Mouse (Mus musculus) ES-Bruce4 (cell line): ENCODE data around the gene Sbf2. TPM values are rescaled to one million over a fixed set of nuclear protein-coding genes. Genes with fewer than 3 reads are reported as not detected.

ENCODE experiments used
- H3K27ac ChIP-seq: 2 replicates; pipeline ENCODE4 v1.5.1; 2012; ENCODE audit warnings: low read length, inconsistent platforms; ENCODE audit not compliant: insufficient read depth
- H3K27me3 ChIP-seq: 2 replicates; pipeline ENCODE4 v1.6.1; 2012; ENCODE audit warnings: mild to moderate bottlenecking, low read length, inconsistent platforms; ENCODE audit not compliant: control insufficient read depth, poor library complexity, insufficient read depth, severe bottlenecking
- H3K36me3 ChIP-seq: 2 replicates; pipeline ENCODE4 v1.6.1; 2012; ENCODE audit warnings: inconsistent platforms, mild to moderate bottlenecking, low read length, moderate library complexity; ENCODE audit not compliant: control insufficient read depth, poor library complexity, insufficient read depth, severe bottlenecking
- H3K4me1 ChIP-seq: one replicate; pipeline ENCODE4 v1.8.1; 2011; ENCODE audit warnings: low read length; ENCODE audit not compliant: control insufficient read depth, insufficient read depth
- H3K4me3 ChIP-seq: 2 replicates; pipeline ENCODE4 v1.5.1; 2011; ENCODE audit warnings: low read depth, mild to moderate bottlenecking, low read length
- H3K9ac ChIP-seq: 2 replicates; pipeline ENCODE4 v1.6.1; 2012; ENCODE audit warnings: low read depth, mild to moderate bottlenecking, inconsistent platforms; ENCODE audit not compliant: poor library complexity, severe bottlenecking
- H3K9me3 ChIP-seq: replicated peaks from 2 replicates; pipeline ENCODE4 v1.6.1; 2012; ENCODE audit warnings: mild to moderate bottlenecking, low read length, inconsistent platforms; ENCODE audit not compliant: control insufficient read depth, poor library complexity, insufficient read depth, severe bottlenecking
- CTCF ChIP-seq: IDR thresholded peaks from one replicate; pipeline ENCODE4 v1.8.1; 2011; ENCODE audit warnings: low read depth, low read length
- EP300 ChIP-seq: IDR thresholded peaks from 2 replicates; pipeline ENCODE4 v1.6.1; 2011; ENCODE audit warnings: low read depth, low read length; ENCODE audit not compliant: insufficient read depth
- POLR2A ChIP-seq: IDR thresholded peaks from one replicate; pipeline ENCODE4 v1.8.1; 2011; ENCODE audit warnings: low read length; ENCODE audit not compliant: insufficient read depth
- polyA plus RNA-seq: library from polyadenylated mRNA; stranded (reverse); fragments of >200 nt; gene quantifications from 2 replicates; pipeline ENCODE4 v1.2.4, GENCODE M21; 2011; ENCODE audit warnings: low read depth; ENCODE audit not compliant: missing spikeins, insufficient read depth, insufficient read length

Gene Sbf2
- polyA plus RNA-seq, 1 experiment, result 65.5 TPM

GRCm38 (mm10) chr7:110286838-110287475, 327.8 kb downstream of the Sbf2 start:
- no peak overlapping the region for H3K27ac ChIP-seq
- peak; percentile 94 for TF ChIP-seq CTCF
- no peak for TF ChIP-seq POLR2A
- H3K9me3 ChIP-seq, result no peaks in the 10 kb centered on the region
- no peak overlapping the region for H3K9ac ChIP-seq
- H3K36me3 ChIP-seq, result no peaks in the 10 kb centered on the region
- H3K4me3 ChIP-seq, result no peak overlapping the region
- H3K27me3 ChIP-seq, result no peaks in the 10 kb centered on the region
- no peaks in the 10 kb centered on the region for H3K4me1 ChIP-seq

- Histone ChIP-seq H3K4me1 (no peaks in the 10 kb centered on the region), H3K27me3 (no peaks in the 10 kb centered on the region), H3K4me3 (no peak overlapping the region), H3K27ac (no peak overlapping the region), H3K9me3 (no peaks in the 10 kb centered on the region), H3K9ac (no peak overlapping the region), H3K36me3 (no peaks in the 10 kb centered on the region)
- TF ChIP-seq EP300 (no peak), POLR2A (no peak), CTCF (no peak)
Observed at GRCm38 (mm10) chr7:110286198-110286732, 328.5 kb downstream of the Sbf2 start.

GRCm38 (mm10) chr7:110285849-110286151, 328.9 kb downstream of the Sbf2 start:
- H3K4me1 ChIP-seq, result no peaks in the 10 kb centered on the region
- no peak for TF ChIP-seq POLR2A
- no peak for TF ChIP-seq CTCF
- no peak for TF ChIP-seq EP300
- H3K36me3 ChIP-seq, result peaks cover 3% of the 10 kb centered on the region; the same call in 1 of the 2 replicates
- H3K27me3 ChIP-seq, result no peaks in the 10 kb centered on the region
- no peak overlapping the region for H3K4me3 ChIP-seq
- no peak overlapping the region for H3K27ac ChIP-seq
- no peak overlapping the region for H3K9ac ChIP-seq
- no peaks in the 10 kb centered on the region for H3K9me3 ChIP-seq

- peaks cover 3% of the 10 kb centered on the region; the same call in 1 of the 2 replicates for H3K36me3 ChIP-seq
- H3K27me3 ChIP-seq, result no peaks in the 10 kb centered on the region
- H3K4me3 ChIP-seq, result no peak overlapping the region
- no peak for TF ChIP-seq EP300
- no peak for TF ChIP-seq POLR2A
- TF ChIP-seq CTCF, result no peak
- H3K4me1 ChIP-seq, result no peaks in the 10 kb centered on the region
- H3K27ac ChIP-seq, result no peak overlapping the region
- H3K9ac ChIP-seq, result no peak overlapping the region
- H3K9me3 ChIP-seq, result no peaks in the 10 kb centered on the region
Observed at GRCm38 (mm10) chr7:110285076-110285848, 329.5 kb downstream of the Sbf2 start.

GRCm38 (mm10) chr7:110283484-110284275, 331.0 kb downstream of the Sbf2 start:
- no peak overlapping the region for H3K9ac ChIP-seq
- H3K4me1 ChIP-seq, result no peaks in the 10 kb centered on the region
- H3K36me3 ChIP-seq, result peaks cover 9% of the 10 kb centered on the region; the same call in 1 of the 2 replicates
- H3K27me3 ChIP-seq, result no peaks in the 10 kb centered on the region
- TF ChIP-seq CTCF (no peak), POLR2A (no peak), EP300 (no peak)
- H3K9me3 ChIP-seq, result no peaks in the 10 kb centered on the region
- H3K4me3 ChIP-seq, result no peak overlapping the region
- no peak overlapping the region for H3K27ac ChIP-seq
